Mouse (Mus musculus): ENCODE measurements around the gene Mindy1.

- TF ChIP-seq EP300 (IDR thresholded peaks at IDR 0.05; ENCODE audit: insufficient read depth, low read depth, low read length) = no peak
- TF ChIP-seq CTCF (IDR thresholded peaks at IDR 0.05; ENCODE audit: low read depth, low read length) = peak; percentile 53
- TF ChIP-seq POLR2A (IDR thresholded peaks at IDR 0.05; ENCODE audit: insufficient read depth, low read length) = no peak
These were observed 14.9 kb downstream of the Mindy1 start for GRCm38 (mm10) chr3:95296103-95296469.

Data from ES-Bruce4 (cell line).